Mouse (Mus musculus) midbrain, embryonic 11.5 days (tissue): ENCODE results near the gene Myh8. TPM values are rescaled to one million over a fixed set of nuclear protein-coding genes. Genes with fewer than 3 reads are reported as not detected.
A peak's percentile ranks its signal among the peaks of the same experiment; 100 is the strongest.

Source experiments
- ATAC-seq: fragments of 200-750 bp; cut with Nextera tagmentation; 2 replicates; pipeline ENCODE4 v1.8.0; 2017; ENCODE audit warnings: moderate TSS enrichment, moderate library complexity; ENCODE audit not compliant: low FRiP score
- DNase-seq: peaks from one replicate; pipeline ENCODE4 v3.0.0; 2015; ENCODE audit warnings: low spot score; ENCODE audit errors: missing footprints
- H3K27ac ChIP-seq: fragments of 300-500 bp; sonication (generic); 2 replicates; pipeline ENCODE4 v1.5.1; 2014; ENCODE audit warnings: low read depth, low read length
- H3K27me3 ChIP-seq: fragments of 300-500 bp; sonication (generic); 2 replicates; pipeline ENCODE4 v1.6.1; 2014; ENCODE audit warnings: mild to moderate bottlenecking, low read length, moderate library complexity, mixed read lengths; ENCODE audit not compliant: control insufficient read depth, insufficient read depth
- H3K36me3 ChIP-seq: fragments of 300-500 bp; sonication (generic); 2 replicates; pipeline ENCODE4 v1.6.1; 2014; ENCODE audit warnings: mild to moderate bottlenecking, low read length, moderate library complexity, mixed read lengths; ENCODE audit not compliant: control insufficient read depth, insufficient read depth
- H3K4me1 ChIP-seq: fragments of 300-500 bp; sonication (generic); 2 replicates; pipeline ENCODE4 v1.6.1; 2014; ENCODE audit warnings: low read length; ENCODE audit not compliant: control insufficient read depth, insufficient read depth
- H3K4me2 ChIP-seq: fragments of 300-500 bp; sonication (generic); 2 replicates; pipeline ENCODE4 v1.6.1; 2014; ENCODE audit warnings: mild to moderate bottlenecking, moderate library complexity
- H3K4me3 ChIP-seq: fragments of 300-500 bp; sonication (generic); 2 replicates; pipeline ENCODE4 v1.5.1; 2014; ENCODE audit warnings: low read depth, low read length
- H3K9ac ChIP-seq: fragments of 300-500 bp; sonication (generic); 2 replicates; pipeline ENCODE4 v1.6.1; 2014; ENCODE audit warnings: low read length
- H3K9me3 ChIP-seq: fragments of 300-500 bp; sonication (generic); 2 replicates; pipeline ENCODE4 v1.6.1; 2016; ENCODE audit warnings: low read length; ENCODE audit not compliant: control insufficient read depth
- WGBS: fragments of 180-500 bp; shearing (Covaris S2); extraction: QIAGEN DNeasy Blood & Tissue Kit; methylation state at CpG from one replicate; pipeline ENCODE4 v1.1.7; 2014; 5-methylcytosine and 5-hydroxymethylcytosine counted together
- polyA plus RNA-seq: library from polyadenylated mRNA; unstranded; fragments of >200 nt; fragmentation: Nextera tagmentation; extraction: Ambion mirVana; gene quantifications from 2 replicates; pipeline ENCODE4 v1.2.1, GENCODE M21; 2014

Gene Myh8
- polyA plus RNA-seq, 1 experiment from 2014 or later: not detected

DNA sequence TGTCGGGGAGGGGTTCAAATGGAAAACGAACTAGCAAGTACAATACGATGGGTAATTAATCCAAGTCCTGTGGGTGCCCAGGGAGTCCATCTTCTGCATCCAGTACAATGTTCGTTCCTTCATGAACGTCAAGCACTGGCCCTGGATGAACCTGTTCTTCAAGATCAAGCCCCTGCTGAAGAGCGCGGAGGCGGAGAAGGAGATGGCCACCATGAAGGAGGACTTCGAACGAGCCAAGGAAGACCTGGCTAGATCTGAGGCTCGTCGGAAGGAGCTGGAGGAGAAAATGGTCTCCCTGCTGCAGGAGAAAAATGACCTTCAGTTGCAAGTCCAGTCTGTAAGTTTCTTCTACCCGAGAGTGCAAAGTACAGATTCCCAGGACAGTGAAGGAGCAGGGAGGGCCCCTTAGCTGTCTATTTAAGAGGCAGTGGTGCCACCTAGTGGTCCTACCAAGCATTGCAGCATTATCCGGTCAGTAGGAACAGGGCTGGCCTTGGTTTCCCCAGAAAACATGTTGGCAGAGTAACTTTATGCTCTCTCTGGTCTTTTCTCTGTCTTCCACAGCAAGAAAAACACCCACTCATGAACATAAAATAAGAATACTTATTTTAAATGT lies 73.3 kb downstream of the Myh8 start:
- Histone ChIP-seq H3K4me1 (no peaks in the 10 kb centered on the region), H3K9me3 (no peaks in the 10 kb centered on the region), H3K9ac (no peak overlapping the region), H3K4me3 (no peak overlapping the region), H3K4me2 (no peak overlapping the region), H3K27ac (no peak overlapping the region), H3K36me3 (no peaks in the 10 kb centered on the region), H3K27me3 (no peaks in the 10 kb centered on the region)
- ATAC-seq (peak; percentile 75; the same call in 1 of the 2 replicates), DNase-seq (peak; percentile 96)
- 60% methylated on average over 14 of the region's 14 CpGs for WGBS

DNA sequence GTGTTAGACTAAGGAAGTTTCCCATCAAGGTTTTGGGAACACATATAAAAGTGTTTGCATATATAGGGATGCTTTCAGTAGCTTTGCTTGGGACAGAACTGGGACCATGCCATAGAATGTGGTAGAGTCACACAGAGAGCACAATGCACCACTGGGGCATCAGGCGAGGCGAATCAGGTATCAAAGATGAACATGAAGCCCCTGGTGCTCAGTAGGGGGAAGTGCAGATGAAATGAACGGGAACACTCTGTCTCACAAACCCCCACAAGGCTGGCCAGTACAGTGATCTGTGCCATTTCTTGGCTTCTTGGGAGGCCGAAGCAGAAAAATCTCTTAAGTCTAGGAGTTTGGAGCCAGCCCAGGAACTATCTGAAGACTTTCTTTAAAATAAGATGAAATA lies 76.1 kb downstream of the Myh8 start:
- H3K4me1 ChIP-seq: no peaks in the 10 kb centered on the region
- H3K9ac ChIP-seq: no peak overlapping the region
- WGBS: 55% methylated on average over 4 of the region's 4 CpGs
- H3K9me3 ChIP-seq: no peaks in the 10 kb centered on the region
- H3K4me2 ChIP-seq: no peak overlapping the region
- no peaks in the 10 kb centered on the region for H3K36me3 ChIP-seq
- DNase-seq (no peak), ATAC-seq (no peak)
- no peak overlapping the region for H3K27ac ChIP-seq
- no peaks in the 10 kb centered on the region for H3K27me3 ChIP-seq
- no peak overlapping the region for H3K4me3 ChIP-seq

DNA sequence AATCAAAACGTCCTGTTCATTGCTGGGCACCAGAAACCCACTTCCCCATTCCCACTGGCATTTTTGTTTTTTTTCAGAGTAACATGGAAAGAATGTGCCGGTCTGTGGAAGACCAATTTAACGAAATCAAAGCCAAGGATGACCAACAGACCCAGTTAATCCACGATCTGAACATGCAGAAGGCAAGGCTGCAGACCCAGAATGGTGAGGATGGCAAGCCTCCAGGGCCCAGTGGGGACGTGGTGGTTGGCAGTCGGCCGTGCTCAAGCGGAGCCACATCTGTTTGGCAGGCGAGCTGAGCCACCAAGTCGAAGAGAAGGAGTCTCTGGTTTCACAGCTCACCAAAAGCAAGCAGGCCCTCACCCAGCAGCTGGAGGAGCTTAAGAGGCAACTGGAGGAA lies 81.1 kb downstream of the Myh8 start:
- Histone ChIP-seq H3K27ac (no peak overlapping the region), H3K36me3 (no peaks in the 10 kb centered on the region), H3K27me3 (no peaks in the 10 kb centered on the region), H3K9ac (no peak overlapping the region), H3K4me2 (no peak overlapping the region), H3K4me3 (no peak overlapping the region), H3K4me1 (no peaks in the 10 kb centered on the region), H3K9me3 (no peaks in the 10 kb centered on the region)
- WGBS: 84% methylated on average over 10 of the region's 10 CpGs
- ATAC-seq: no peak
- DNase-seq: no peak

Other genes starting within 250 kb of the Myh8 start
- 34.8 and 40.5 TPM in 2 replicates for gene Adprm, start 224.5 kb upstream of the Myh8 start, polyA plus RNA-seq
- 18.7 and 19.0 TPM in 2 replicates for gene Sco1, start 224.5 kb upstream of the Myh8 start, polyA plus RNA-seq
- 0.51 and 0.54 TPM in 2 replicates for gene Myh3, start 198.8 kb upstream of the Myh8 start, polyA plus RNA-seq
- not detected in 2 replicates for gene Myh2, start 106.1 kb upstream of the Myh8 start, polyA plus RNA-seq
- gene Myh1, start 77.1 kb upstream of the Myh8 start, polyA plus RNA-seq: not detected in 2 replicates
- gene Myh4, start 39.1 kb upstream of the Myh8 start, polyA plus RNA-seq: not detected in 2 replicates
- gene Myh13, start 44.5 kb downstream of the Myh8 start, polyA plus RNA-seq: 0.11 TPM in 1 of 2 replicates, not detected in the other
- gene Gas7, start 178.3 kb downstream of the Myh8 start, polyA plus RNA-seq: 2.3 and 2.8 TPM in 2 replicates